Mouse (Mus musculus): ENCODE measurements around the gene Elmo2.

The Elmo2 gene

GRCm38 (mm10) chr2:165300424-165300823 is 25.9 kb downstream of the Elmo2 start:
- in situ Hi-C loops (cut with MboI, MseI) = no loop called here

- in situ Hi-C loops (cut with MboI, MseI) = no loop called here
These were observed 28.9 kb downstream of the Elmo2 start for GRCm38 (mm10) chr2:165297429-165297828.

- in situ Hi-C loops (cut with MboI, MseI) = no loop called here
These were observed 29.7 kb downstream of the Elmo2 start for GRCm38 (mm10) chr2:165296571-165296970.

- in situ Hi-C loops (cut with MboI, MseI) = loop anchor here (5.0 kb wide), 1 partner anchor 34 kb away; no protein-coding TSS in a partner anchor
These were observed 37.8 kb downstream of the Elmo2 start for GRCm38 (mm10) chr2:165288315-165289031.

- in situ Hi-C loops (cut with MboI, MseI) = loop anchor here (5.0 kb wide), 1 partner anchor 35 kb away; no protein-coding TSS in a partner anchor
These were observed 38.9 kb downstream of the Elmo2 start, which contains the start of gene Slc35c2 for GRCm38 (mm10) chr2:165287202-165287984. TSS of gene Slc35c2 (minus strand) at chr2:165287869.

GRCm38 (mm10) chr2:165286361-165287201 is 39.7 kb downstream of the Elmo2 start:
- in situ Hi-C loops (cut with MboI, MseI) = loop anchor here (5.0 kb wide), 1 partner anchor 36 kb away; no protein-coding TSS in a partner anchor

GRCm38 (mm10) chr2:165285621-165286020 is 40.7 kb downstream of the Elmo2 start:
- in situ Hi-C loops (cut with MboI, MseI) = loop anchor here (5.0 kb wide), 1 partner anchor 37 kb away; no protein-coding TSS in a partner anchor

GRCm38 (mm10) chr2:165285034-165285433 is 41.2 kb downstream of the Elmo2 start:
- in situ Hi-C loops (cut with MboI, MseI) = loop anchor here (5.0 kb wide), 1 partner anchor 37 kb away; no protein-coding TSS in a partner anchor

GRCm38 (mm10) chr2:165284377-165284776 is 41.9 kb downstream of the Elmo2 start:
- in situ Hi-C loops (cut with MboI, MseI) = no loop called here

GRCm38 (mm10) chr2:165283644-165284043 is 42.6 kb downstream of the Elmo2 start:
- in situ Hi-C loops (cut with MboI, MseI) = no loop called here

- in situ Hi-C loops (cut with MboI, MseI) = no loop called here
These were observed 44.4 kb downstream of the Elmo2 start for GRCm38 (mm10) chr2:165281779-165282311.

GRCm38 (mm10) chr2:165279351-165279750 is 46.9 kb downstream of the Elmo2 start:
- in situ Hi-C loops (cut with MboI, MseI) = no loop called here

GRCm38 (mm10) chr2:165277188-165277740 is 49.0 kb downstream of the Elmo2 start:
- in situ Hi-C loops (cut with MboI, MseI) = no loop called here

GRCm38 (mm10) chr2:165275824-165276223 is 50.5 kb downstream of the Elmo2 start:
- in situ Hi-C loops (cut with MboI, MseI) = no loop called here

- in situ Hi-C loops (cut with MboI, MseI) = no loop called here
These were observed 51.1 kb downstream of the Elmo2 start for GRCm38 (mm10) chr2:165275124-165275640.

- in situ Hi-C loops (cut with MboI, MseI) = no loop called here
These were observed 52.7 kb downstream of the Elmo2 start for GRCm38 (mm10) chr2:165273589-165273988.

- in situ Hi-C loops (cut with MboI, MseI) = no loop called here
These were observed 55.0 kb downstream of the Elmo2 start for GRCm38 (mm10) chr2:165271326-165271725.

GRCm38 (mm10) chr2:165270858-165271257 is 55.4 kb downstream of the Elmo2 start:
- in situ Hi-C loops (cut with MboI, MseI) = no loop called here

- in situ Hi-C loops (cut with MboI, MseI) = no loop called here
These were observed 59.5 kb downstream of the Elmo2 start for GRCm38 (mm10) chr2:165266739-165267138.

- in situ Hi-C loops (cut with MboI, MseI) = loop anchor here (5.0 kb wide), 1 partner anchor 197 kb away; no protein-coding TSS in a partner anchor
These were observed 62.4 kb downstream of the Elmo2 start for GRCm38 (mm10) chr2:165263861-165264260.
